Mouse (Mus musculus) ES-E14 (cell line): ENCODE measurements around the gene Fam184b. TPM values are rescaled to one million over a fixed set of nuclear protein-coding genes. Genes with fewer than 3 reads are reported as not detected.

Experiments used
- DNase-seq: peaks from one replicate; pipeline ENCODE4 v3.0.0-alpha.2; 2013; ENCODE audit warnings: low read depth, low spot score
- H3K27ac ChIP-seq: 2 replicates; pipeline ENCODE4 v1.5.1; 2012; ENCODE audit warnings: low read depth, mild to moderate bottlenecking, low read length, moderate library complexity, mixed read lengths; ENCODE audit not compliant: poor library complexity, insufficient read depth, severe bottlenecking
- H3K36me3 ChIP-seq: 2 replicates; pipeline ENCODE4 v1.6.1; 2012; ENCODE audit warnings: mild to moderate bottlenecking, low read length, moderate library complexity, mixed read lengths; ENCODE audit not compliant: control insufficient read depth, poor library complexity, insufficient read depth, severe bottlenecking
- H3K4me1 ChIP-seq, 2 experiments: fragments of 150-350 bp in 1 of 2; sonication (generic) in 1 of 2; 2 replicates each; pipeline ENCODE4 v1.6.1; 2012; ENCODE audit warnings: low read length in 2 of 2, mild to moderate bottlenecking in 1 of 2, mixed read lengths in 1 of 2; ENCODE audit not compliant: control insufficient read depth in 2 of 2, insufficient read depth in 2 of 2, poor library complexity in 1 of 2
- H3K4me3 ChIP-seq, 2 experiments: fragments of 150-350 bp in 1 of 2; sonication (generic) in 1 of 2; 2 replicates each; pipeline ENCODE4 v1.5.1; 2012; ENCODE audit warnings: low read length in 2 of 2, low read depth in 1 of 2, mild to moderate bottlenecking in 1 of 2, mixed read lengths in 1 of 2; ENCODE audit not compliant: insufficient read depth in 1 of 2, poor library complexity in 1 of 2, severe bottlenecking in 1 of 2
- H3K9ac ChIP-seq: 2 replicates; pipeline ENCODE4 v1.6.1; 2012; ENCODE audit warnings: low read depth, mild to moderate bottlenecking, low read length, mixed read lengths; ENCODE audit not compliant: poor library complexity, insufficient read depth, severe bottlenecking
- H3K9me3 ChIP-seq: fragments of 150-350 bp; sonication (generic); 2 replicates; pipeline ENCODE4 v1.6.1; 2012; ENCODE audit warnings: low read depth, mild to moderate bottlenecking, low read length; ENCODE audit not compliant: control insufficient read depth, insufficient read depth
- CHD2 ChIP-seq: IDR thresholded peaks from 2 replicates; pipeline ENCODE4 v1.6.1; 2014; ENCODE audit warnings: mild to moderate bottlenecking, low read depth, low read length, inconsistent platforms
- HCFC1 ChIP-seq: IDR thresholded peaks from 2 replicates; pipeline ENCODE4 v1.6.1; 2012; ENCODE audit warnings: low read length, inconsistent platforms, borderline replicate concordance; ENCODE audit not compliant: insufficient read depth
- MAFK ChIP-seq: IDR thresholded peaks from 2 replicates; pipeline ENCODE4 v1.6.1; 2014; ENCODE audit warnings: mild to moderate bottlenecking, low read depth, low read length, inconsistent platforms; ENCODE audit not compliant: insufficient read depth
- ZC3H11A ChIP-seq: IDR thresholded peaks from 2 replicates; pipeline ENCODE4 v1.6.1; 2012; ENCODE audit warnings: low read depth, mild to moderate bottlenecking, inconsistent platforms, low read length, borderline replicate concordance
- ZNF384 ChIP-seq: IDR thresholded peaks from 2 replicates; pipeline ENCODE4 v1.6.1; 2012; ENCODE audit warnings: low read depth, low read length, inconsistent platforms
- in situ Hi-C, 2 experiments: fragments of 600-800 bp; cut with MboI; formaldehyde crosslinking; loops; one replicate each; pipeline ENCODE4 v1.15.1; 2025; ENCODE audit warnings: low sequenced_read_pairs in 2 of 2, inconsistent platforms in 1 of 2; ENCODE audit not compliant: unreplicated experiment in 2 of 2
- total RNA-seq: library from RNA; depleted of rRNA; stranded (reverse); fragments of 300-350 nt; gene quantifications from 2 replicates; pipeline ENCODE4 v1.2.3, GENCODE M21; 2012; rRNA removed

Gene Fam184b
- 0.42 and 0.45 TPM in 2 replicates for total RNA-seq

DNA sequence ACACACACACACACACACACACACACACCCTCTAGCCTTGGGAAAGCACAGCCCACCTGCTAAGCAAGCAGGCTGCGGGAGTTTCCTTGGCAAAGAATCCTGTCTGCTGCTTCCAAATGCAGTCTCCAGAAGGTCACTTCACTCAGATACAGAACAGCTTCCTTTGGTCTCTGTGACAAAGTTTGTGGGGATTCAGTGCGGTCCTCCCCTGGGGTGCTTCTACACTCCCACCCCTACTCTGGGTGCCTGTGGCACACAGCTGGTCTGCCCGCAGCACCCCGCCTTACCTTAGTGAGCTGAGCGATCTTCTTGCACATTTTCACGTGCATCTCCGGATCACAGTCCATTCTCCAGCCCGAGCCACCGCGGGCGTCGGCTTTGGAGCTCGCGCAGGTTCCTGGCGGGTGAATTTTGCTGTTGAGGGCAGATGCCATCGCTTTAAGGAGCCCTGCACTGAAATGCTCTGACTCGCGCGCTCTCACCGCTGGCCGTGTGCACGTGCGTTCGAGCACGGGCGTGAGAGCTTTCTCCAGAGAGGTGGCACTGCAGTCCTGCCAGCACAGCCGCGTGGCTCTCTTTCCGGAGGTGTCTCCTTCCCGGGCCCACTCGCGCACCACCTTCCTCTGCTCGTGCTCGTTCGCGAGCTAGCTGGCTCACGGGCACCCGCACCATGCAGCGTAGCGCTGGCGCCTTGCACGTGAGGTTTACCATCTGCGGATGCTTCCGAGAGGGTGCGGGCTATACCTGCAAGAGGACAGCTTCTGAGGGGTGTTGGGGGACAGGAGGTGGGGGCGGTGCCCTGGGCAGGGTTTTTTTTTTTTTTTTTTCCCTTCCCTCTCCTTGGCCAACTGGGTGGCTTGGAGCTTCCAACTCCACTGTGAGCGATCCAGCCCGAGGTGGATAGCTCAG is at the start of gene Fam184b:
TSS of gene Fam184b (minus strand) at position 809 of the 909 bp plus-strand sequence.
- TF ChIP-seq MAFK (no peak), HCFC1 (no peak), ZC3H11A (no peak), ZNF384 (peak; percentile 79), CHD2 (no peak)
- no peaks in the 10 kb centered on the region for H3K9me3 ChIP-seq
- H3K4me1 ChIP-seq: no peaks in the 10 kb centered on the region
- H3K27ac ChIP-seq: no peak within 1 kb of the TSS
- H3K9ac ChIP-seq: peak within 1 kb of the TSS; percentile 51
- in situ Hi-C loops: no loop called here
- H3K36me3 ChIP-seq: no peaks in the 10 kb centered on the region
- peak within 1 kb of the TSS; percentile 59 to 61 for H3K4me3 ChIP-seq
- DNase-seq: peak; percentile 25

DNA sequence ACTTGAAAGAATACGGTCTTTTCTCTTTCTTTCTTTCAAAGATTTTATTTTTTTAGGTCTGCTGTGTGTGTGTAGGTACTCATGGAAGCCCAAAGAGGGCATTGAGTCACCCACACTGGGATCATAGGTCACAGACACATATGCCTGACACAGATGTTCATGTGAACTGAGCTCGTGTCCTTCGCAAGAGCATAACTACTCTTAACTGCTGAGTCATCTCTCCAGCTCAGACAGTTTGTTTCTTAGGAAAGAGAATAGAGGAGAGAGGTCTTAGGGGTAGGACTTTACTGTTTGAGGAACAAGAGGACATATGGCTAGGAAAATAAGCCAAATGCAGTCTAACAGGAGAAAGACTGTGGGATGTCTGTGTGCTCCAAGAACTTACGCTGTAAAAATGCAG is 49.7 kb upstream of the Fam184b start:
- in situ Hi-C loops: no loop called here
- Histone ChIP-seq H3K36me3 (peaks cover 2% of the 10 kb centered on the region; the same call in 1 of the 2 replicates), H3K9ac (no peak overlapping the region), H3K4me1 (0 out of 4 replicates have a peak, but pooled peaks cover 0 to 1% of the 10 kb centered on the region in 2 experiments), H3K4me3 (no peak overlapping the region), H3K27ac (no peak overlapping the region), H3K9me3 (no peaks in the 10 kb centered on the region)
- TF ChIP-seq HCFC1: no peak
- peak; percentile 67; the same call in 1 of the 2 replicates for TF ChIP-seq MAFK
- DNase-seq: no peak

DNA sequence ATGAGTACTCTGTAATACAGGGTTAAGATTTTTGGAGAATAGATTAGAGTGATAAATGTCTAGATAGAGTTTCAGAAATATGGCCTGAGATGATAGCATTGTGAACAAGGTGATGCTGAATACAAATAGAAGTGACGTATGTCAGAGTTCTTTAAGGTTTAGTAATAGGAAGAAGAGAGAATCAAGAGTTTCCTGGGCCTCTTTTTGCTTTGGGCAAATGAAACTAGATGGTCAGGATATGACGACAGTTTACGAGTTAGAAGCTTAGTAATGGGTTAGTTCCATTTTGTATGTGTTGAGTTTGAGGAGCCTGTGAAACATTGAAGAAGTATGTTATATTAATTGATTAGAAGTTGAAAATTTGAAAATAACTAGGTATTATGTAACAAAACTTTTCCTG is 46.8 kb upstream of the Fam184b start:
- H3K4me3 ChIP-seq: no peak overlapping the region
- in situ Hi-C loops: no loop called here
- no peak overlapping the region for H3K27ac ChIP-seq
- no peak for DNase-seq
- no peak overlapping the region for H3K9ac ChIP-seq
- H3K9me3 ChIP-seq: no peaks in the 10 kb centered on the region
- peaks cover 2% of the 10 kb centered on the region; the same call in 1 of the 2 replicates for H3K36me3 ChIP-seq
- H3K4me1 ChIP-seq: 0 out of 4 replicates have a peak, but pooled peaks cover 0 to 1% of the 10 kb centered on the region in 2 experiments
- TF ChIP-seq ZC3H11A (no peak), MAFK (no peak)

DNA sequence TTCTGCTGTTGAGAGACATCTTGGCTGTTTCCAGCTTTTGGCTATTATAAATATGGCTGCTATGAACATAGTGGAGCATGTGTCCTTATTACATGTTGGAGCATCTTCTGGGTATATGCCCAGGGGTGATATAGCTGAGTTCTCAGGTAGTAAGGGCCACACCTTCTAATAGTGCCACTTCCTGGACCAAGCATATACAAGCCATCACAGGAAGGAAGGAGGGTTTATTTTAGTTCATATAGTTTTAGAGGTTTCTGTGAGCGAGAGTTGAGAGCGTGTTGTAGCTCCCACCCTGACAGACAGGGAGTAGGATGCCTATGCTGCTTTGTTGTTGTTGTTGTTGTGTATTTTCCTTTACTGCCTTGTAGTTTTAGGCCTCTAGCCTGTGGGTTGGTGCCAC is 45.8 kb upstream of the Fam184b start:
- Histone ChIP-seq H3K9me3 (no peaks in the 10 kb centered on the region), H3K4me1 (0 out of 4 replicates have a peak, but pooled peaks cover 0 to 1% of the 10 kb centered on the region in 2 experiments), H3K36me3 (peaks cover 2% of the 10 kb centered on the region; the same call in 1 of the 2 replicates), H3K9ac (no peak overlapping the region), H3K27ac (no peak overlapping the region), H3K4me3 (no peak overlapping the region)
- DNase-seq: no peak
- TF ChIP-seq ZC3H11A (no peak), MAFK (no peak), CHD2 (no peak), ZNF384 (no peak), HCFC1 (no peak)
- in situ Hi-C loops: no loop called here

DNA sequence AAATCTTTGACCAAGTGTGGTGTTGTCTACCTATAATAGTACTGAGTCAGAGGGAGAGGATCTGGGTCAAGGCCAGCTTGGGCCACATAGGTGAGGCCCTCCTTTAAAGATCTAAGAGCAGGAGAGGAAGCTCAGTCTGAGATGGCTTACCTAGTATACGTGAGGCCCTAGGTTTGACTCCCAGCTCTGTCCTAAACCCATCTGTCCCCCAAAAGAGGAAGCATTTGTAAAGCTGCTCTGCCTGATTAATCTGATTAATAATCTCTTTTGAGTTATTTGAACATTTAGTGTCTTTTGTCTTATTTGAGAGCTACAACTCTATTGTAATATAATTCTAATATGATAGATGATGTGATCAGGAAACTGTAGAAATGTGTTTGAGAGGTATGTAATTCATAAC is 44.0 kb upstream of the Fam184b start:
- no peak for DNase-seq
- Histone ChIP-seq H3K36me3 (peaks cover 2% of the 10 kb centered on the region), H3K27ac (no peak overlapping the region), H3K9ac (no peak overlapping the region), H3K4me1 (no peaks in the 10 kb centered on the region), H3K4me3 (no peak overlapping the region), H3K9me3 (no peaks in the 10 kb centered on the region)
- in situ Hi-C loops: no loop called here
- TF ChIP-seq CHD2: no peak
- no peak for TF ChIP-seq ZNF384
